Mouse (Mus musculus) heart, adult 2 months (tissue): ENCODE measurements around the gene Tmem30b.
A peak's percentile ranks its signal among the peaks of the same experiment; 100 is the strongest.

Experiments
- CTCF ChIP-seq: fragments of 200-600 bp; IDR thresholded peaks from 2 replicates; pipeline ENCODE4 v1.8.1; 2022; ENCODE audit warnings: antibody characterized with exemption, mild to moderate bottlenecking, moderate library complexity
- EP300 ChIP-seq: fragments of 200-500 bp; IDR thresholded peaks from 2 replicates; pipeline ENCODE4 v1.6.1; 2011; ENCODE audit warnings: low read depth, low read length, control low read depth; ENCODE audit not compliant: insufficient read depth
- POLR2A ChIP-seq: fragments of 200-500 bp; IDR thresholded peaks from 2 replicates; pipeline ENCODE4 v1.6.1; 2011; ENCODE audit warnings: mild to moderate bottlenecking, low read depth, low read length, control low read depth; ENCODE audit not compliant: insufficient read depth

DNA sequence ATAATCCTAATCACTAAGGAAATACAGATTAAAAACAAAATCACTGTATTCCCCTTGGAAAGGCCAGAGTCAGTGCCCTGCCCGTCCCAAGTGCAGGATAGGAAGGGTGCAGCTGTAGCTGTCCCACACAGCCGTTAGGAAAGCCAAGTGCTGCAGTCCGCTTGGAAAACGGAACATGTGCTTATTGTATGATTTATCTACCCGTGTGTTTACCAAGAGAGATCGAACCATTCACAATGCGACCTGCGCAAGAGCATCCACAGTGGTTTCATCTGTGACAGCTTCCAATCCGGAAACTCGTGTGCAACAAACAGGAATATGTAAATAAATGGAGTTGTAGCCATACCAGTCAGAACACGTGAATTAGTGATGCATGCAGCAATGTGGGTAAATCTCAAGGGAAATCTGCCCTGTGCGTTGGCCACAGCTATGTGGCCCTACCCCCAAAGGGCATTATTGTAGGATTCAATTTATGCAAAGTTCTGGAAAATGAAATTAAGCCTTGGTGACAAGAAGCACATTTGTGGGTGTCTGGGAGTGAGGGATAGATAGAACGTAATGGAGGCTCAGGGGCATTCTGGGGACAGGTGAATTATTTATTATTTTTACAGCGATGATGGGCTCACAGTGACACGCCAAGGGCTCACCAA, 44.6 kb upstream of the Tmem30b start:
- TF ChIP-seq EP300, result no peak
- peak; percentile 18; the same call in 1 of the 2 replicates for TF ChIP-seq POLR2A
- TF ChIP-seq CTCF, result no peak
